Mouse (Mus musculus) CD8-positive naive resting alpha-beta T cell, adult 2 months (primary cell): ENCODE measurements around the gene Dennd5a.
A peak's percentile ranks its signal among the peaks of the same experiment; 100 is the strongest.

Experiments
- DNase-seq, 2 experiments: peaks; one replicate each; pipeline ENCODE4 v3.0.0; 2022; ENCODE audit warnings: low read depth in 2 of 2, low spot score in 2 of 2

Gene Dennd5a

DNA sequence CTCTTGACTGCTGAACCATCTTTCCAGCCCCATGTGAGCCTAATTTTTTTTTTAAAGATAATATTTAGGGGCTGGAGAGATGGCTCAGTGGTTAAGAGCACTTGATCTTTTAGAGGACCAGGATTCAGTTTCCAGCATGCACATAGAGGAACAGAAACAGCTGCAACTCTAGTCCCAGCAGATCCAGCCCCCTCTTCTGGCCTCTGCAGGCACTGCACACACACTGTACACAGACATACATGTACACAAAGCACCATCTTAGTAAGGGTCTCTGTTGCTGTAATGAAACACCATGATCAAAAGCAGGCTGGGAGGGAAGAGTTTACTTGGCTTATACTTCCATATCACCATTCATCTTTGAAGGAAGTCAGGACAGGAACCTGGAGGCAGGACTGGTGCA lies 5.4 kb upstream of the Dennd5a start:
- DNase-seq = no peak

DNA sequence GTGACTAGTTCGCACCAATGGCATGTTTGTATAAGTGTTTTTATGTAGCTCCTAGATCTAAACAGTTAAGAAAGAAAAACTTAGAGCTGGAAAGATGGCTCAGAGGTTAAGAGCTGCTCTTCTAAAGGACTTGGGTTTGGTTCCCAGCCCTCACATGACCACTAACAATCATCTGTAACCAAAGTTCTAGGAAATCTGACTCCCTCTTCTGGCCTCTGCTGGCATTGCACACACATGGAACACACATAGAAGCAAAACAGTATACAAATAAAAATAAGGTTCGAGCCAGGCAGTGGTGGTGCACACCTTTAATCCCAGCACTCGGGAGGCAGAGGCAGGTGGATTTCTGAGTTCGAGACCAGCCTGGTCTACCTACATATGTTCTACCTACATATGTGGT lies 3.4 kb upstream of the Dennd5a start:
- DNase-seq = no peak

DNA sequence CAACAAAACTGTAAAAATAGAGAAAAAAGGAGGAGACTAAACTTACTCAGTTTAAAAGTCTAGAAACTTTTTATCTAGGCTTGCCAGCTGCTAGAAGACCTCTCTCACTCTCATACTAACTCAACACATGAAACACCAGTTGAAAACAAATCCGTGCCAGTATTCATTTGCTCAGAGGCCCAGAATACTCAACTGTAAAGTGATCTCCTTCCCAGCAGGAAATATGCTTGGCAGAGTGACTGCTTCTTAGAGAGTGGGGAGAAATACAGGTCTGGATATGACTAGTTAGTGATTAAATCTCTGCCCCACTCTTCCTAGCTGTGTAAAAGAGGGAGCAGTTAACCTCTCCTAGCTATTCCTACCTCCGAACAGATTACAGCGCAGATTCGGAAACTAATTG lies 2.3 kb upstream of the Dennd5a start:
- DNase-seq = no peak

DNA sequence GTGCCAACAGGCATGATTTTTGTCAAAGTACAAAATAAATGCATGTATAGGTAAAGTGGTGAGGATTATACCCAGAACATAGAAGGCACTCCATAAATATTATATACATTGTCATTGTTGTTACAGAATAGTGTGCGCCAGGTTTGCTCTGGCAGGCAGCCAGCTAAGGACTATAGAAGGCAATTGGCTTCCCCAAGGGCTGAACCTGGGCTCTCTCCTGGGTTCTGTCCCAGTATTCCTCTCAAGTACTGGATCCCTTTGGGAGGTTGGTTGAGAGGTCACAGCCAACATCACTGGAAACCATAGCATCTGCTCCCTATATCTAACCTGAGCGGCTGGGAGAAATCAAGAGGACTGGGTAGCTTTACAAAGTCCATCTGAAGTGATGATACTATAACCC lies 1.3 kb upstream of the Dennd5a start:
- DNase-seq = no peak

DNA sequence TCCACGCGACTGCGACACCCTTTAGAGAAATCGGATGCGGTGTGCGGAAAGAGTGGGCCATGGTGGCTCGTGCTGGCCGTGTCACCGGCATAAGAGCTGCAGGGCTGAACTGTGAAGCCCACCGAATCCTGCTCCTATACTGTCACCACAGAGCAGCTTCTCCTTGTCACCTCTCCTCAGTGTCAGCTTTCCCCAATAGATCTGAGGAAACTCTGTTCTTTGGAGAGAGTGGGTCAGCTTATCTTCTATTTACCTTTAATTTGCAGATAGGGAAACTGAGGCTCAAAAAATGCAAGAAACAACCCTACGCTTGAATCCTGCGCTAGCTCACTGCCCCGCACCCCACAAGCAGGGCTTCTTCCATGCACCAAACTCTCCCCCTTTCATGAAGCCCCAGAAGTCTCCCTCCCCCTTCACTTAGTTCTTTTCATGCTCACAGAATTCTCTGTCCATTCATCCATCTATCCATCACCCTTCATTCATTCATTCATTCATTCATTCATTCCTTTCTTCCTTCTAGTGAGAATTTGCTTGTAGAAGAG lies 414 bp upstream of the Dennd5a start:
- no peak for DNase-seq

DNA sequence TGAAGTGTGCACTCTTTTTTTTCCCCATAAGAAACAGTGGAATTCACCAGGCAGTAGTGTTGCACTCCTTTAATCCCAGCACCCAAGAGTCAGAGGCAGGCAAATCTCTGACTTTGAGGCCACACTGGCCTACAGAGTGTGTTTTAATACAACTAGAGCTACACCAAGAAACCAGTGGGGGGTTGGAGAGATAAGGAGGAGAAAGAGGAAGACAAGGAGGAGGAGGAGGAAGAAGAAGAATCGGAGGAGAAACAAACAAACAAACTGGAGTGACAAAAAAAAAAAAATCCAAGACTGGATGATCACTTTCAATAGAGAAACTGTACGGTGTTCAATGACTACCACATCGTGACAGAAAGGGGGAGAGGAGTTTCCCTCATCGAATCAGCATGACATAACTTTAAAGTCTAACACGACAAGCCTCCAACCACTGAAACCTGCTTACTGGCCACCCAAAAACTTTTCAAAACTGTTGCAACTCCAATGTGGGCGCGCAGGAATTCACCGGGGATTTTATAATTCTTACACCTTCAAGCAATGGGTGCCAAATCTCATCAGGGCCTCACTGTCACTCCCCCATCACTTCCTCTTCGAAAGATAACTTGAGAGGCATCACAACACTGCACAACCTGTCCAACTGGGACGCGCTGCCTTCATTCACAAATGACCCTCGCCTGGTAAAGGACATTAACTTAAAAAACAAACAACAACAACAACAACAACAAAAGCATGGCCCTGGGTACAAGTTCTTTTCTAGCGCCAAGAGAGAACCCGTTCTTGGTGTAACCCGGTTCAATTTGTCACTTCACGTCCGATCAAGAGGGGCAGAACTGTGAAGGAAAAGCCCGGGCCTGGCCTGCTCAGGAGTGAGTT lies 1.2 kb downstream of the Dennd5a start:
- peak; percentile 7 to 15 for DNase-seq

DNA sequence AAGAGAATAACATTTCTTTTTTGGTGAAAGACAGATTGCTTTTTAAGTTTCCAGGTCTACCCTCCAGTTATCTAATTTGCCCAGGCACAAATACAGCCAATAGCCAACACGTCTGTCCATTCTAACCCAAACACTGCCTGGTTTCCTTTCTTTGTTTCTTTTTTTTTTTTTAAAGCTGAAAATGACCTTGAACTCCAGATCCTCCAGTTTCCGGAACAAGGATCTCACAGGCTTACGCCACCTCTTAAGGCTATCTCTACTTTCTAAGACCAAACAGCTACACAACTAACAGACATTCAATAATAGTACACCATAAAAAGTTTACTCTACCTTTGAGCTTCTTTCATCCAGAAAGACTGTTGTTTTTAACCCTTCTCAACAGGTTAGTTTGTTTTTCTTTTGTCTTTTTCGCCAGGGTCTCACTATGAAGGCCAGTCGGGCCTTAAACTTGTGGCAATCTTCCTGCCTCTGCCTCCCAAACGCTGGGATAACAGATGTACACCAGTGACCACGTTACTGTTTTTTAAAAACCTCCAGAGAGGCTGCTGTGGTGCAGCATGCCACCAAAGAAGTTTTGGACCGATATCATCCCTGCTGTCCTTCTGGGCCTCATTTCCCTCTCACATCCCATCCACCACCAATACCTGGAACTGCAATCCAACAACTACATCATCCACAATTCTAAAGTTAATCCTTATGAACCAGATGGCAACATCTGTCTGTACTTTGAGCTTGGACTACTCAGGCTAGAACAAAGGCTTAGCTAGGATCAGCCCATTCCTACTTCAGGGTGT lies 2.1 kb downstream of the Dennd5a start:
- no peak for DNase-seq

DNA sequence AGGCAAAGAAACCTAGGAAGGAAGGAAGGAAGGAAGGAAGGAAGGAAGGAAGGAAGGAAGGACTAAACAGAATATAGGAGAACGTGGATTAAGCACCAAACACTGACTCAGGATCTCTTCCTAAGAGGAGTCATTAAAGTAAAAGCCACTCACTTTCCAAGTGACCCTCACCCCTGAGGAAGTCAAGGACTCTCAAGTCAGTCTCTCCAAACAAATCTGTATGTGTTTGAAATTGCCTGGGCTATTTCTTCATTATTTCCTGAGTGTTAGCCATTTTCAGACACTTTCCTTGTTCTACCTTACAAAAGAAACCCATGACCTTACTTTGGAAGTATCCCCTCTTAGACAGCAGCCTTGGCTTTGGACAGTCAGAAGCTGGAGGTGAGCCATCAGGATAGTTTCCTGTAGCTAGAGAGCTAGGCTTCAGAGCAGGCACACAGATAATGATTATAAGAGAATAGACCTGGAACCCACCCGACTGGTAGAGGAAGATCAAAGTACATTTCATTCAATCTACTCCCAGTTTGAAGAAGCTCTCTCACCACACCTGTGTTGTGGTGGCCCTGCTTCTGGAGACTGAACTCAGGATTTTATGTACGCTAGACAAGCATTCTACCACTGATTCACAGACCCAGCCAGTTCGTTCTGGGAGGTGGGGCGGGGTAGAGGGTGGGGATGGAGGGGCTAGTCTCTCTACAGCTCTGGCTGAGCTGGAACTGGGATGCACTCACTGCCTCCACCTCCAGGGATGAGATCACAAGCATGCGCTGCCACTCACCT lies 5.5 kb downstream of the Dennd5a start:
- no peak for DNase-seq

DNA sequence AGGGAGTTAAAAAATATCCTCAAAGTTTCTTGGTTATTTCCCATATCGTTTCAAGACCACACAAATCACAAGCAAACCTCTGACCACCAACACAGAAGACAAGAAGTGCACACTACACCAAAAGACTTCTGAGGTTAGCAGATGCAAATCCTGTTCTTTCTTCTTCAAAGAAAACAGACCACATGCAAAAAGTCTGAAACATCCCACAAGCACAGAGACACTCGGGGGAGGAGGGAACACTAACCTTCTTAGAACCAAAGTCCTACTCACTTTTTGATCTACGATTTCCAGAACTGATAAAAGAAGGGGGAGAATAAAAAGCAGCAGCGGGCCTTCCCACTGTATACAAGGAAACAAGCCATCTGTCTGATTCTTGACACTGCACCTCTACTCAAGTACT lies 9.0 kb downstream of the Dennd5a start:
- peak; percentile 62 to 68 for DNase-seq

DNA sequence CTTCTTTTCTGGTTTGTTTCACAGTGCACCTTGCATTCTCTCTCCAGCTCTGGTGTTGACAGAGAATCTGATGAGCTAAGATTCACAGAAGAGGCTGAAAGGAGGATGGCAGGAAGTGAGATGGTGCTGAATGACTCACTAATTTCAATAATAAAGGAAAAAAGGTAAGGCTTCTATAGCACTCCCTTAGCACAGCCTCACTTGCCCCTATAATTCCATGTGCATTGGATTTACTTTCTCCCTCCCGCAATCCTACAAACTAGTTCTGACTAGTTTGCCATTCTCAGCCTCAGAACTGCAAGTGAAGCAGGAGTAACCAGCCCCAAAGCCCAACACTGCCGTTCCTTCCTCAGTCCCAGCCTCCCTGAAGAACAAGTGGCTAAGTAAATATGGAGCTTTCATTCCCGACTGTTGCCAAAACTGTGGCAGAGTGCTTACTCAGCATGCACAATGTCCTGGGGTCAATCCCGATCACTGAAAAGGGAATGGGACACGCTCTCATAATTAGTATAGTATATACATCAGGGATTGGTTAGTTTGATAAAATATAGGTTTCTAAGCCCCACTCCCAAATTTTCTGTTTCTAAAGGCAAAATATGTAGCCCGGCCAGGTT lies 15.7 kb downstream of the Dennd5a start:
- no peak for DNase-seq

DNA sequence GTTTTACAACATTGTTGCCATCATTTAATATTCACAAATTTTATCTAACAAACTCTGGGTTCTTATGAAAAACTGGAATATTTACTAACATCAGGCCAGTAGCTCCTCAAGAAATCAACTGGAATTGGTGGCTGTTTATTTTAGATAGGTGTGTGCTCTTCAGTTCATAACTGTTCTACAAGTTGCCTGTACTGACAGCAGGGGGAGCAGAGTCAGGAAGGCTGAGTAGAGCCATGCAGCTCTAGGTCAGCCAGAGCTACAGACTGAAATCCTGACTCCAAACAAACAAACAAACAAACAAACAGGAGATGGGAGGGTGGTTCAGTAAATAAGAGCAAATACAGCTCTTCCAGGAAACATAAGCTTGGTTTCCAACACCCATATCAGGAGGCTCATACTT lies 30.6 kb downstream of the Dennd5a start:
- DNase-seq = no peak

DNA sequence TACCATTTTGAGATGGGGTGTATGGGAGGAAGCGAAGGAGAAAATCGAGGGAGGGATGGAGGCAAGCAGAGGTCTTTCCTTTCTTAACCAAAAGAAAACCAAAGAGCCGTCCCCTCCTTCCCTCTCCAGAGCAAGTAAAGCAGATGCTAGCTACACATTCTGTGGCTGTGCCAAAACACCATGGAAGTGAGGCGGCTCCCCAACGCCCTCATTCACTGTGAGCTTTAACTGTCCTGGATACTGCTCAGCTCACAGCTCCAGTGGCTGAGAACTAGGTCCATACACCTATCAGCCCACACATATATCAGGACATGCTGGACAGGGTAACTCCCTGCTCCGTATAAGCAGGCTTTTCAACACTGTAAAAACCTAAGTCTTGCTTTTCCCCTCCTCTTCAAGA lies 31.9 kb downstream of the Dennd5a start:
- DNase-seq = no peak

DNA sequence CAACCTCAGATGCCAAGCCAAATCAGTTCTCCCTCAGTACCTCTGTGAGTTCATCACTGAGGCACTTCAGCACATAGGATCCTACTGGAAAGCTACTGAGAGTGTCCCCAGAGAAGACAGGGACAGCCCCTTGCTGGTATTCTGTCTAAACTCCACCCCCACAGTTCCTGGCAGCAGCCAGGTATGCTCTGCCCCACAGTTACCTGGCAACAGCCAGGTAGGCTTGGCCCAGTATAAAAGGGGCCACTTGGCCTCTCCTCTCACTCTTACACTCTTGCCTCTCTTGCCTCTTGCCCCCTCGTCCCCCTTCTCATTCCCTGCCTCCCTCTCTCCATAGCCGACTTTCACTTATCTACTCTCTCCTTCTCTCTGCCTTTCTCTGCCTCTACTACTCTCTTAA lies 35.3 kb downstream of the Dennd5a start:
- DNase-seq = no peak

DNA sequence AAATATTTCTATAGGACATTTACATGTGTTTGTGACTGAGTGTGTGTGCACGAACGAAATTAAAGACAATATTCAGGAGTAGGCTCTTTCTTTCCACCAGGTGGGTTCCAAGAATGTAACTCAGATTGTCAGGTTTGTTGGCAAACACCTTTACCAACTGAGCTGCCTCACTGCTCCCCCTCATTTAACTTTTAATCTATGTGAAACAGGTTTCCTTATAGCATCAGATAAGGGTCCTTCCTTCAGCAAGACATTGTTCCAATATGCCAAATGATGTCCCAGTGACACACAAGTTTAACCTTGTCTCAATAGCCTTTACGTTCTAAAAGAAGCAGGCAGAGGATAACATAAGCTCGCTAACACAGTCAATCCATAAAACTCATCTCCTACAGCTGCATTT lies 37.4 kb downstream of the Dennd5a start:
- DNase-seq = no peak

DNA sequence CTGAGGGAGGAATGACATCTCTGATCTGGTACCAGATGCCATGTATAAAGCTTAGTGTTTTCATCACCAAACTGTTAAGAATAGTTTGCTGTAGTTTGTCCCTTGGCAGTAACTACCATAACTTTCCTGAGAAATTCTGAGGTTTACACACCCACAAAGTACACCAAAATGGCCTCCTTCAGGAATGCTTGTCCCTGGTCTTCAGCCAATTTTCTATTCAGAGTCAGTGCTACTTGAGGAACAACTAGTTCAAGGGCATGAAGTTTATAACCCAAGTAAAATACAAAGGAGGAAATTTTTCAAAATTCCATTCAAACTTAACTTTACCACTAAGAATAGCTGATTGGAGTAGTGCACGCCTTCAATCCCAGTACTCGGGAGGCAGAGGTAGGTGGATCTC lies 54.1 kb downstream of the Dennd5a start:
- DNase-seq = no peak

DNA sequence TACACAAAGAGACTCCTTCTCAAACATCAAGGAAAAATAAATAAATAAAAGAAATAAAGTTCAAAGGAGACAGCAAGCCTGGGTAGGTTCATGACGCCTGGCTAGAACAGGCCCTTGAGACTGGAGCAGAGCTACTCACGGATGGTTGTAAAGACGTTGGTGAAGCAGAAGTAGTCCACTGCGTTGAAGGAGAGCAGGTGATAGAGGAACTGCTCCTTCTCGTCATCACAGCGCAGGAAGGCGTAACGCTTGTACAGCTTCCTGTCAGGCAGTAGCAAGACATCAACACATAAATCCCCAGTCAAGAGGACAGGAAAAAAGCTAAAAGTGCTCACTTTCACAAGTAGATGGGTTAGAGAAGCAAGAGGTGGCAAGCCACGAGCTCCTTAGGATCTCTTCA lies 59.3 kb downstream of the Dennd5a start:
- no peak for DNase-seq

DNA sequence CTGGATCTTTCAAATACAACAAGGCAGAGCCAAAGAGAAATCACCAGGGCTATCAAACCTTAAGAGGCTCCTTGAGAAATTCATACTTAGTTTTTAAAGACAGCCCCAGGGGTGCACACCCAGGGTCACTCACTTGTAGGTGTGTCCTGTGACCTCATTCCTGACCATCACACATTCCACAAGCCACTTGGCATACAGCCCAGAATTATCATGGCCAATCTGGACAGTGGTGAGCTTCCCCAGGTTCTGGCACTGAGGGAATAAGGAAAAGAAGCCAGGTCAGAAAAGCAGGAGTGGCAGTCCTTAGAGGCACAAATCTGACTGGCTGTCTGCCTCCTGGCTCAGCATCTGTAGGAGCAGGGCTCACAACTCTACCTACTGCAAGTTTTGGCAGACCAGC lies 61.4 kb downstream of the Dennd5a start:
- DNase-seq = no peak

DNA sequence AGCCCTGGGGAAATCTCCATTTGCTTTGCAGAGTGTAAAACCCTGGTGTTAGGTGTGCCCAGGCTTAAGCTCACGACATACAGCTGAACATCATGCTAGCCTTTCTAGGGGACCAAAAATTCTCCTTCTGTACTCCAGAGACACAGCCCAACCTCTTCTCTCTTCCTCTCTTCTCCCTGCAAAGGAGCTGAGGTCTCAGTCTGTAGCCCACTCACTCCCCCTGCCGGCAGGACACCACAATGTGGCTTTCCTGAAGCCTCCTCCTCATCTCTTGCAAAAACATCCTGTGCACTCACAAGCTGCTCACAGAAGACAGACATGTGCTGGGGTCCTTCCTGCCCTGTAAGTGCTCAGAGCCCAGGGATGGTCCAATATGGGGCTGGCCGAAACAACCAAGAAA lies 67.7 kb downstream of the Dennd5a start:
- DNase-seq = peak; percentile 18 to 44

DNA sequence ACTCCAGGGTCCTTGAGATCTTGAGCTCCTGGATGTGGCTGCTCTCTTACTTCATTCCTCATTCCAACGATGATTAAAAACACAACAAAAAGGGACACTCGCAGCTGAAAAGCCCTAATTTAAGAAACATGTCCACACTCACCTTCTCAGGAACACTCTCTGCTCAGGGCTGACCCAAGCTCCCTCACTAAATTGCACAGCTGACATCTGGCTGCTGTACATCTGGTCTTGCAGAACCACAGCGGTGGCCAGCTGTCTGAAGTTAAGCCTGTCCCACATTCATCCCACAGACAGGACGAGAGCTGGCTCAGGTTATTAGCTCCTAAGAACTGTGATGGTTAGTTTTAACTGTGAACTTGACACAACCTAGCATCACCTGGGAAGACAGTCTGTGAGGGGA lies 68.5 kb downstream of the Dennd5a start:
- no peak for DNase-seq

DNA sequence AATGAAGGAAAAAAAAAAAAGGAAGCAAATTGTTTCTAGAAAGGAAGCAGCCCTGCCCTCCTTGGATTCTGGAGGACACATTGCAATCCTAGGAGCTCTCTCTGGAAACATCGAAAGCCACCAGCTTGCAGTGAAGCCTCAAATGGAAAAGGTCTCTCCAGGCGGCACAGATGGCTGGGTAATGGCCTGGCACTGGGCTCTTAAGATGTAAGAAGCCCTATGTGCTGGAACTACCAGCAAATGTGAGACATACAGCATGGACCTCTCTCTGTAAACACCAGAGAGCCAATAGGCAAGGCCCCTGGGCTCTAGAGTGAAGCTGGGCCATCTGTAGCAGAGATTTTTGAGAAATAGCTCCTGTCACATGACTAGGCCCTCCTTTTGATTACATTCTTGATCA lies 70.0 kb downstream of the Dennd5a start:
- DNase-seq = no peak

DNA sequence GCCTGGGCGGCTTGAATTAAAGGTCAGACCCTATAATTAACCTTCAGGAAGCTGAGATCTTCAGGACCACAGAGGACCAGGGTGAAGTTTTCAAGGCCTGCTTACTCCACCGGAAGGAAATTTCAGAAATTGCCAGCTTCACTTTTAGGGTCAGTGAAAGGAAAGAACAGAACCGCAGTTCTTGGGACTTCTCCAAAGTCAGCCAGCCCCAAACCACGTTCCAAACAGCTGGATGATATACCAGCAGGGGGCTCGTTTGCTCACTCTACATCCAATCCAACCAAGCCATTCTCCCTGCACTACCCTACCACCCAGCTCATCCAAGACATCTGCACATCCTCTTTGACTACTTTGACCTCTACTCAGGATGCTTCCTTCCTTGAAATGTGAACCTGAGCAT lies 71.0 kb downstream of the Dennd5a start:
- no peak for DNase-seq
